Mouse (Mus musculus): ENCODE measurements around the gene Tpgs1.

DNA sequence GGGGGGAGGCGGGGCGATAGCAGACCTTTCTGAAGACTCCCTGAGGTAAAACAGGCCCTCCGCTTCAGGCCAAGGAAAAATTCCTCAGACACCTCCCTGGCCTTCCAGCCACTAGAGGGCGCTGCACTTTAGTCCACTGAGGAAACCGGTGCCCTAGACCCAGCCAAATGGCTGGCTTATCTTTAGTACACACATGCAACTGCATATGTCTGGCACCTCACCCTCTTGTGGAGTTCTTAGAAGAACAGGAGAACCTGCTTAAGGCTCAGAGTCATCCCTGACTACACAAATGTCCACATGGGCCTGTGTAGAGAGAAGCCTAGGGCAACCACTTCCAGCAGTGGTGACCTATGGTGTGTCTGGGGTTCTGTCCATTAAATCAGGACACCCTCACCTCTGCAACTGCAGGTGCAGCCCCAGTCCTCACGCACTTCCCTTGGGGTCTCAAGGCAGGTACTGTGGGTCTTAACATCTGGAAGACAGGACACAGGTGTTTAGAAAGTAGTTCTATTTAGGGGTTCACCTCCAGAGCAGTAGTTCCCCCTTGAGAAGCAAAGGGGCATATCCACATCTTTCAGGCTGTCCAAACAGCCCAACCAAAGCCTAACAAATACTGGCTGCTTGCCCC, 43.4 kb downstream of the Tpgs1 start:
- TF ChIP-seq CTCF (conservative IDR thresholded peaks at IDR 0.05; ENCODE audit: insufficient read depth, insufficient read length, low read depth, low read length): peak; percentile 81
- TF ChIP-seq POLR2A (IDR thresholded peaks at IDR 0.05; ENCODE audit: low read depth, low read length): no peak

Data from kidney, adult 2 months (tissue).